Mouse (Mus musculus): ENCODE results near the gene Acvr2a.

The Acvr2a gene

GRCm38 (mm10) chr2:48868199-48868913 lies 54.4 kb downstream of the Acvr2a start:
- DNase-seq (ENCODE audit: extremely low spot score): no peak

GRCm38 (mm10) chr2:48885945-48886344 lies 72.0 kb downstream of the Acvr2a start:
- peak; percentile 61 for DNase-seq (ENCODE audit: extremely low spot score)

- DNase-seq (ENCODE audit: extremely low spot score): no peak
Observed at GRCm38 (mm10) chr2:48895186-48895585, 81.3 kb downstream of the Acvr2a start.

GRCm38 (mm10) chr2:48908866-48909265 lies 95.0 kb downstream of the Acvr2a start:
- no peak for DNase-seq (ENCODE audit: extremely low spot score)

- no peak for DNase-seq (ENCODE audit: extremely low spot score)
Observed at GRCm38 (mm10) chr2:48914185-48914584, 100.3 kb downstream of the Acvr2a start.

GRCm38 (mm10) chr2:48915832-48916231 lies 101.9 kb downstream of the Acvr2a start:
- no peak for DNase-seq (ENCODE audit: extremely low spot score)

GRCm38 (mm10) chr2:48935058-48935457 lies 121.1 kb downstream of the Acvr2a start:
- no peak for DNase-seq (ENCODE audit: extremely low spot score)

GRCm38 (mm10) chr2:48947761-48948160 lies 133.9 kb downstream of the Acvr2a start:
- DNase-seq (ENCODE audit: extremely low spot score): no peak

GRCm38 (mm10) chr2:48948841-48949584 lies 135.1 kb downstream of the Acvr2a start, which contains the start of gene Mbd5:
Gene Mbd5 (plus strand): TSS chr2:48949508.
- DNase-seq (ENCODE audit: extremely low spot score): peak; percentile 98

GRCm38 (mm10) chr2:48949743-48950251 lies 135.9 kb downstream of the Acvr2a start:
- no peak for DNase-seq (ENCODE audit: extremely low spot score)

- DNase-seq (ENCODE audit: extremely low spot score): no peak
Observed at GRCm38 (mm10) chr2:48950252-48950315, 136.2 kb downstream of the Acvr2a start, which contains the start of gene Orc4. Gene Orc4 (minus strand): TSS chr2:48950277.

- DNase-seq (ENCODE audit: extremely low spot score): no peak
Observed at GRCm38 (mm10) chr2:48950316-48950880, 136.5 kb downstream of the Acvr2a start.
